Mouse (Mus musculus) forebrain, embryonic 12.5 days (tissue): ENCODE data around the gene Schip1. TPM values are rescaled to one million over a fixed set of nuclear protein-coding genes. Genes with fewer than 3 reads are reported as not detected.

Experiments
- ATAC-seq: fragments of 200-750 bp; cut with Nextera tagmentation; 2 replicates; pipeline ENCODE4 v1.8.0; 2017; ENCODE audit warnings: moderate TSS enrichment; ENCODE audit not compliant: low FRiP score
- H3K27ac ChIP-seq: fragments of 300-500 bp; sonication (generic); 2 replicates; pipeline ENCODE4 v1.5.1; 2016; ENCODE audit warnings: mild to moderate bottlenecking
- H3K27me3 ChIP-seq: fragments of 300-500 bp; sonication (generic); 2 replicates; pipeline ENCODE4 v1.6.1; 2016; ENCODE audit warnings: mild to moderate bottlenecking
- H3K36me3 ChIP-seq: fragments of 300-500 bp; sonication (generic); replicated peaks from 2 replicates; pipeline ENCODE4 v1.6.1; 2016; ENCODE audit warnings: mild to moderate bottlenecking
- H3K4me1 ChIP-seq: fragments of 300-500 bp; sonication (generic); 2 replicates; pipeline ENCODE4 v1.6.1; 2016
- H3K4me2 ChIP-seq: fragments of 300-500 bp; sonication (generic); 2 replicates; pipeline ENCODE4 v1.6.1; 2016; ENCODE audit warnings: mild to moderate bottlenecking, moderate library complexity
- H3K4me3 ChIP-seq: fragments of 300-500 bp; sonication (generic); replicated peaks from 2 replicates; pipeline ENCODE4 v1.5.1; 2016; ENCODE audit warnings: mild to moderate bottlenecking
- H3K9ac ChIP-seq: fragments of 300-500 bp; sonication (generic); 2 replicates; pipeline ENCODE4 v1.6.1; 2016; ENCODE audit warnings: mild to moderate bottlenecking
- H3K9me3 ChIP-seq: fragments of 300-500 bp; sonication (generic); 2 replicates; pipeline ENCODE4 v1.6.1; 2016
- WGBS: fragments of 180-500 bp; shearing (Covaris S2); methylation state at CpG from one replicate; pipeline ENCODE4 v1.1.7; 2016; 5-methylcytosine and 5-hydroxymethylcytosine counted together
- polyA plus RNA-seq: library from polyadenylated mRNA; unstranded; fragments of >200 nt; fragmentation: Nextera tagmentation; extraction: Ambion mirVana; gene quantifications from 2 replicates; pipeline ENCODE4 v1.2.1, GENCODE M21; 2016

Schip1 gene
- polyA plus RNA-seq, 1 experiment from 2014 or later: 88.1 TPM

DNA sequence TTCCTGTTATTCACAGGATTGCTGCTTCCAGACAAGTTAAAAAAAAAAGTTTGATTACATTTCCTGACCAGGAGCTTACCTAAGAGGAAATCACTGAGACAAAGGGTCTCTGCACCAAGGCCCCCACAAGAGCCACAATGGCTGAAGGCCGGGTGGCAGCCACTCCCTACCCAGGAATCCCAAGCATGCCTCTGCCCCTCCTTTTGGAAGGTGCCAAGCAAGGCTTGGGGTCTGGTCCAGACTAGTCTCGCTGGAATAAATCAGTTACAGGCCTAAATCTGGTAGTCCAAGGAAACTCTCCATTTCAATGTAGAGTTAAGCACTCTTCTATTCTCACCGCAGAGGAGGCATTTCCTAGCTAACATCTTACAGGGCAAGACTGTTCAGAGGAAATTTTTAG, 427.9 kb downstream of the Schip1 start:
- peaks cover 27% of the 10 kb centered on the region for H3K27me3 ChIP-seq
- ATAC-seq: no peak
- H3K4me2 ChIP-seq: peak overlapping the region; percentile 99; the same call in 1 of the 2 replicates
- no peaks in the 10 kb centered on the region for H3K36me3 ChIP-seq
- 0 out of 2 replicates have a peak overlapping the region, but pooled peaks have one; percentile 19 for H3K27ac ChIP-seq
- no peak overlapping the region for H3K4me3 ChIP-seq
- H3K9me3 ChIP-seq: no peaks in the 10 kb centered on the region
- H3K9ac ChIP-seq: no peak overlapping the region
- peaks cover 18% of the 10 kb centered on the region for H3K4me1 ChIP-seq
- WGBS: 22% methylated on average over 3 of the region's 3 CpGs

- H3K4me3 ChIP-seq: peak overlapping the region; percentile 69
- peak; percentile 1 for ATAC-seq
- peak overlapping the region; percentile 70 for H3K9ac ChIP-seq
- H3K4me2 ChIP-seq: peak overlapping the region; percentile 99
- H3K27me3 ChIP-seq: peaks cover 27% of the 10 kb centered on the region
- WGBS: under 1% methylated on average over 12 of the region's 12 CpGs
- no peaks in the 10 kb centered on the region for H3K9me3 ChIP-seq
- no peaks in the 10 kb centered on the region for H3K36me3 ChIP-seq
- peak overlapping the region; percentile 80 for H3K27ac ChIP-seq
- H3K4me1 ChIP-seq: peaks cover 18% of the 10 kb centered on the region
These were observed 428.6 kb downstream of the Schip1 start for GRCm38 (mm10) chr3:68493170-68493585.

DNA sequence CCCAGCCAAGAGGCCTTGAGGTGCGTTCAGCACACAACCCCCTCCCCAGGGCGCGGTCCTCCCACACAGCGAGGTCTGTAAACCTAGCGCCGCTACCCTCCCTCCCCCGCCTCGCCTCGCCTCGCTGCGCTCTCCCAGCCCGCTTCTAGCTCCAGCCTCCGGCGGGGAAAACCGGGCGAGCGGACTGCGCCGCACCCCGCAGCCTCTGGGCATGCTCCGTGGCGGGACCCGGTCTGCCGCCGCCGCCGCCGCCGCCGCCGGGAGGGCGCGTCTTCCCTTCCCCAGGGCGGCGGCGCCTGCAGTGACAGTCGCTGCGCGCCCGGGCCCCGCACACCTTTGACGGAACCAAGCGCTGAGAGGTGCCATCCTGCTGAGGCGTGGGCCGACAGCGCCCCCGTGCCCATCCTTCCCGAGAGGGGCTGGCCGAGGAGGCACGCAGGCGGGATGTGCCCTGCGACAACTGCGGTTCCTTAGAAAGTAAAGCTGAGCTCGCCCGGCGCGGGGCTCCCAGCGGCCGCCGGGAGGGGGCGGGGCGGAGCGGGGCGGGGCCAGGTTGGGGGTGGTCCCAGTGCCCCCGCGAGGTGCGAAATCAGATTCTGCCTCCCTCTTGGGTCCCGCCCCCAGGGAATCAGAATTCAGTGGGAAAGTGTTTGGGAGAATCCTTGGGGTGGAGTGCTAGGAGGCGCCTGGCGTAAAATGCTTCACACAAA, 429.1 kb downstream of the Schip1 start:
- no peaks in the 10 kb centered on the region for H3K9me3 ChIP-seq
- under 1% methylated on average over 58 of the region's 70 CpGs for WGBS
- peak overlapping the region; percentile 70 for H3K9ac ChIP-seq
- peak overlapping the region; percentile 80 for H3K27ac ChIP-seq
- H3K4me3 ChIP-seq: peak overlapping the region; percentile 69
- ATAC-seq: peak; percentile 89
- peaks cover 18% of the 10 kb centered on the region for H3K4me1 ChIP-seq
- H3K36me3 ChIP-seq: no peaks in the 10 kb centered on the region
- H3K4me2 ChIP-seq: peak overlapping the region; percentile 99
- peaks cover 27% of the 10 kb centered on the region for H3K27me3 ChIP-seq

DNA sequence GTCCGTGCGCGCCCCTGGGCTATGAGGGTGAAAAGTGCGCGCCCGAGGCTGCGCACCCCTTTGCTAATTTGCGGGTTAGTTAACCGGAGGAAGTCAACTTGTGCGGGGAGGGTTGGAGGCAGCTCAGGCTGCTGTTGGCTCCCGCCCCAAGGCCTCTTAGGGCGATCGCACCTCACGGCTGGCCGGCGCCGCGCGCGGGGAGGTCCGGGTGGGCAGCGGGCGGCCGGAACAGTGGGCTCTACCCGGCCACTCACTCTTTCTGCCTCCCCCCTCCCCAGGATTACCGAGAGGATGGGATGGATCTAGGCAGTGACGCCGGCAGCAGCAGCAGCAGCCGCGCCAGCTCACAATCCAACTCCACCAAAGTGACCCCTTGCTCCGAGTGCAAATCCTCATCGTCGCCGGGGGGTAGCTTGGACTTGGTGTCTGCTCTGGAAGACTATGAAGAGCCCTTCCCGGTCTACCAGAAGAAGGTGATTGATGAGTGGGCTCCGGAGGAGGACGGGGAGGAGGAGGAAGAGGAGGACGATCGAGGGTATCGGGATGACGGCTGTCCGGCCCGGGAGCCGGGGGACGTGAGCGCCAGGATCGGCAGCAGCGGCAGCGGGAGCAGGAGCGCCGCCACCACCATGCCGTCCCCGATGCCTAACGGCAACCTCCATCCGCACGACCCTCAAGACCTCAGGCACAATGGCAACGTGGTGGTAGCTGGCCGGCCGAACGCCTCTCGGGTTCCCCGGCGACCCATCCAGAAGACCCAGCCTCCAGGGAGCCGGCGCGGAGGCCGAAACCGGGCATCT, 429.9 kb downstream of the Schip1 start:
- Histone ChIP-seq H3K27ac (peak overlapping the region; percentile 80), H3K9me3 (no peaks in the 10 kb centered on the region), H3K4me2 (peak overlapping the region; percentile 99), H3K4me1 (peaks cover 18% of the 10 kb centered on the region), H3K36me3 (no peaks in the 10 kb centered on the region), H3K9ac (peak overlapping the region; percentile 70), H3K4me3 (peak overlapping the region; percentile 69), H3K27me3 (peaks cover 27% of the 10 kb centered on the region)
- under 1% methylated on average over 65 of the region's 68 CpGs for WGBS
- peak; percentile 52 for ATAC-seq

- H3K9me3 ChIP-seq: no peaks in the 10 kb centered on the region
- H3K4me3 ChIP-seq: peak overlapping the region; percentile 69
- WGBS: under 1% methylated on average over 38 of the region's 38 CpGs
- peak; percentile 37 for ATAC-seq
- H3K9ac ChIP-seq: peak overlapping the region; percentile 70
- peak overlapping the region; percentile 80; the same call in 1 of the 2 replicates for H3K27ac ChIP-seq
- H3K4me2 ChIP-seq: peak overlapping the region; percentile 99
- peaks cover 18% of the 10 kb centered on the region for H3K4me1 ChIP-seq
- H3K36me3 ChIP-seq: no peaks in the 10 kb centered on the region
- H3K27me3 ChIP-seq: peaks cover 27% of the 10 kb centered on the region
These were observed 430.6 kb downstream of the Schip1 start for GRCm38 (mm10) chr3:68495096-68495735.

GRCm38 (mm10) chr3:68495736-68496242, 431.2 kb downstream of the Schip1 start:
- Histone ChIP-seq H3K27ac (peak overlapping the region; percentile 47; the same call in 1 of the 2 replicates), H3K4me1 (peaks cover 18% of the 10 kb centered on the region), H3K4me3 (peak overlapping the region; percentile 69), H3K36me3 (no peaks in the 10 kb centered on the region), H3K27me3 (peaks cover 26% of the 10 kb centered on the region), H3K9me3 (no peaks in the 10 kb centered on the region), H3K9ac (peak overlapping the region; percentile 70), H3K4me2 (peak overlapping the region; percentile 99)
- WGBS: under 1% methylated on average over 9 of the region's 9 CpGs
- ATAC-seq: 0 out of 2 replicates have a peak, but pooled peaks have one; percentile 2

- Histone ChIP-seq H3K9me3 (no peaks in the 10 kb centered on the region), H3K36me3 (no peaks in the 10 kb centered on the region), H3K9ac (no peak overlapping the region), H3K27me3 (peaks cover 19% of the 10 kb centered on the region), H3K4me2 (peak overlapping the region; percentile 99; the same call in 1 of the 2 replicates), H3K4me1 (peaks cover 18% of the 10 kb centered on the region), H3K27ac (no peak overlapping the region), H3K4me3 (no peak overlapping the region)
- WGBS: 76% methylated on average over 6 of the region's 6 CpGs
- ATAC-seq: no peak
These were observed 431.9 kb downstream of the Schip1 start for GRCm38 (mm10) chr3:68496513-68496912.

DNA sequence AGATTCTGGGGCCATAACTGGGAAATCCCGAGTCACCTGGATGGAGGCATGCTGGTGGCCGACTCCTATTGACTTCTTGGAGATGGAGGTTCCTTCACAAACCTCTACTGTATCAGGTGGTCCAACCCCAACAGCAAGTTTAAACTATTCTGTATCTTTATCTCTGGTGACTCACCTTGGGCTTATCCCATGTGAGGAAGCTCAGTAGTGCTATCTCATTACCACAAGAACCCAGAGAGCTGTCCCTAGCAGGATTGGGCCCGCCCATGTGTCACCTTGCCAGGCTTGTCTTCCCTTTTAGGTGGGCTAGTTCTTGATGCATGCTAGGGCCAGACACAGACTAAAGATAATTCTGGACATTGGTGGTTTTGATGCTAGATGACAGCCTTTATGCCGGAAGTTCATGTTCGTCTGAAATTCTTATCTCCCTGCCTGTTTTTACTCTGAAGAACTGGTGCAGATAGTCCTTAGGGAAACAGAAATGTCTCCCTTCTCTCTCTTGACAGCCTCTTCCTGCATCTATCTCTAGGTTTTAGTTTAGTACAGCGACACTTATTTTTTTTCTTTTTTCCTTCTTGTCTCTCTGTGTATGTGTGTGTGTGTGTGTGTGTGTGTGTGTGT, 435.0 kb downstream of the Schip1 start:
- H3K4me1 ChIP-seq: peaks cover 11% of the 10 kb centered on the region
- H3K27me3 ChIP-seq: no peaks in the 10 kb centered on the region
- H3K27ac ChIP-seq: no peak overlapping the region
- ATAC-seq: no peak
- no peak overlapping the region for H3K9ac ChIP-seq
- no peak overlapping the region for H3K4me3 ChIP-seq
- H3K9me3 ChIP-seq: no peaks in the 10 kb centered on the region
- H3K36me3 ChIP-seq: no peaks in the 10 kb centered on the region
- H3K4me2 ChIP-seq: no peak overlapping the region
- 85% methylated on average over 6 of the region's 6 CpGs for WGBS

DNA sequence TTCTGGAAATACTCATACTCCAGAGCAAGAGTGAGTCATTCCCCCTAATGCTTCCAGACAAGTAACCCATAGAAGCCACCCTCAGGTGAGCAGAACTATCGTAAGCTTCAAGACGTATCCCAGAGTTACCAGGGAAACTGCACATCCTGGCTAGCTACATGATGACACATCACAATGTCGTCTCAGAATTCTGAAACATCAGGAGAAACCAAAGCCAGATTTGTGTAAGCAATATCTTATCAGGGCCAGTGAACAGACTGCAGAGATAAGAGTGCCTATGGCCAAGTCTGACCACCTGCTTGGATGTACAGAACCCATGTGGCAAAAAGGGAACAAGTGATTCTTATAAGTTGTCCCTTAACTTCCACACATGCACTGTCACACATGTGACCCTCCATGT, 440.2 kb downstream of the Schip1 start:
- ATAC-seq: no peak
- H3K27ac ChIP-seq: no peak overlapping the region
- 93% methylated on average over 3 of the region's 3 CpGs for WGBS
- no peak overlapping the region for H3K4me3 ChIP-seq
- H3K9me3 ChIP-seq: no peaks in the 10 kb centered on the region
- no peaks in the 10 kb centered on the region for H3K4me1 ChIP-seq
- H3K9ac ChIP-seq: no peak overlapping the region
- H3K4me2 ChIP-seq: no peak overlapping the region
- H3K36me3 ChIP-seq: no peaks in the 10 kb centered on the region
- no peaks in the 10 kb centered on the region for H3K27me3 ChIP-seq

- Histone ChIP-seq H3K4me1 (no peaks in the 10 kb centered on the region), H3K27me3 (no peaks in the 10 kb centered on the region), H3K27ac (no peak overlapping the region), H3K4me3 (no peak overlapping the region), H3K4me2 (no peak overlapping the region), H3K36me3 (no peaks in the 10 kb centered on the region), H3K9ac (no peak overlapping the region), H3K9me3 (no peaks in the 10 kb centered on the region)
- no peak for ATAC-seq
- 71% methylated on average over 7 of the region's 7 CpGs for WGBS
These were observed 442.2 kb downstream of the Schip1 start for GRCm38 (mm10) chr3:68506769-68507318.

- H3K4me1 ChIP-seq: peaks cover 4% of the 10 kb centered on the region
- no peak overlapping the region for H3K4me2 ChIP-seq
- ATAC-seq: no peak
- no peak overlapping the region for H3K27ac ChIP-seq
- 73% methylated on average over 6 of the region's 6 CpGs for WGBS
- H3K9me3 ChIP-seq: no peaks in the 10 kb centered on the region
- H3K9ac ChIP-seq: no peak overlapping the region
- no peaks in the 10 kb centered on the region for H3K27me3 ChIP-seq
- no peak overlapping the region for H3K4me3 ChIP-seq
- H3K36me3 ChIP-seq: no peaks in the 10 kb centered on the region
These were observed 444.0 kb downstream of the Schip1 start for GRCm38 (mm10) chr3:68508629-68509028.
